Mouse (Mus musculus) olfactory bulb, adult 2 months (tissue): ENCODE results near the gene Pcsk2. TPM values are rescaled to one million over a fixed set of nuclear protein-coding genes. Genes with fewer than 3 reads are reported as not detected.

Experiments
- H3K27ac ChIP-seq: fragments of 200-500 bp; 2 replicates; pipeline ENCODE4 v1.5.1; 2012; ENCODE audit warnings: low read depth, low read length; ENCODE audit not compliant: insufficient read depth
- H3K4me1 ChIP-seq: fragments of 200-500 bp; 2 replicates; pipeline ENCODE4 v1.6.1; 2012; ENCODE audit warnings: low read length; ENCODE audit not compliant: control insufficient read depth, insufficient read depth
- H3K4me3 ChIP-seq: fragments of 200-500 bp; 2 replicates; pipeline ENCODE4 v1.5.1; 2012; ENCODE audit warnings: mild to moderate bottlenecking, low read depth, low read length, moderate library complexity; ENCODE audit not compliant: insufficient read depth
- CTCF ChIP-seq: fragments of 200-500 bp; IDR thresholded peaks from 2 replicates; pipeline ENCODE4 v1.5.1; 2012; ENCODE audit warnings: low read depth, mild to moderate bottlenecking, low read length, moderate library complexity; ENCODE audit not compliant: insufficient read depth
- POLR2A ChIP-seq: fragments of 200-500 bp; IDR thresholded peaks from 2 replicates; pipeline ENCODE4 v1.6.1; 2012; ENCODE audit warnings: mild to moderate bottlenecking, low read depth, low read length, moderate library complexity; ENCODE audit not compliant: insufficient read depth
- WGBS: fragments of 180-500 bp; shearing (Covaris S2); methylation state at CpG from one replicate; pipeline ENCODE4 v1.1.7; 2018; 5-methylcytosine and 5-hydroxymethylcytosine counted together
- polyA plus RNA-seq: library from polyadenylated mRNA; stranded (reverse); fragments of >200 nt; gene quantifications from 2 replicates; pipeline ENCODE4 v1.2.4, GENCODE M21; 2012; ENCODE audit warnings: low replicate concordance; ENCODE audit not compliant: missing spikeins, insufficient read depth, insufficient read length

Gene Pcsk2
- polyA plus RNA-seq, 1 experiment, result not detected

DNA sequence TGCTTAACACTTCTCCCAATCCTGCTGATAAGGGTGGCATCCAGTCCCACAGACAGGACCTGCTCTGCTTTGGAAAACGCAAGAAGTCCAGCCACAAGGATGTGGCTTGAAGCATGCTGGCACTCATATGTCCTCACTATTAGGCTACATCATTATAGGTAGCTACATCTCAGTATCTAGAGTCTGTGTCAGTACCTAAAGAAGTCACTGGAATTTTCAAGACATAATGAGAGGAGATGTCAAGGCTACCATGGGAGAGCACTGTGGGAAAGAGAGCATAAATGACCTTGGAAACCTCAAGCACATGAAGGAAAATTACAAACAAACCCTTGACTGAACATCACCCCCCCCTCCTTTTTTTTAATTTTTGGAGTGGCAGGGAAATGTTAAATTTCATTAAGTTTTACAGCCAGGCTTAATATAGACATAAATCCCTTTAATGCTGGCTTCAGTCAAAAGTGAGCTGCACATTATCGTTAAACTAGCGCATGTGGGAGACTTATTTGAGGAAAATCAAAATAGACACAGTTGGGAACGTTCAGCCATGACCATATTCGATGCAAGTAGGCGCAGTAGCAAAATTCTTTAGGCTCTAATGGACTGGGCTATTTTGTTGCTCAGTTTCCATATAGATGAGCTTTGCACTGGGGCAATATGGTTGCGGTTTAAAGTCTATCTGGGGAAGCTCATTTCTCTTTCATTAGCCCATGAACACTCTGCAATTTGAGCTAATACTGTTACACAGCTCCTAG is 193.7 kb downstream of the Pcsk2 start:
- H3K4me3 ChIP-seq, result no peak overlapping the region
- no peaks in the 10 kb centered on the region for H3K4me1 ChIP-seq
- no peak for TF ChIP-seq CTCF
- no peak for TF ChIP-seq POLR2A
- H3K27ac ChIP-seq, result no peak overlapping the region
- 89% methylated on average over 7 of the region's 7 CpGs for WGBS

- H3K4me1 ChIP-seq, result no peaks in the 10 kb centered on the region
- H3K4me3 ChIP-seq, result no peak overlapping the region
- no peak for TF ChIP-seq POLR2A
- TF ChIP-seq CTCF, result no peak
- no peak overlapping the region for H3K27ac ChIP-seq
- 86% methylated on average over 5 of the region's 5 CpGs for WGBS
Measured at GRCm38 (mm10) chr2:143742436-143742835, 196.5 kb downstream of the Pcsk2 start.

DNA sequence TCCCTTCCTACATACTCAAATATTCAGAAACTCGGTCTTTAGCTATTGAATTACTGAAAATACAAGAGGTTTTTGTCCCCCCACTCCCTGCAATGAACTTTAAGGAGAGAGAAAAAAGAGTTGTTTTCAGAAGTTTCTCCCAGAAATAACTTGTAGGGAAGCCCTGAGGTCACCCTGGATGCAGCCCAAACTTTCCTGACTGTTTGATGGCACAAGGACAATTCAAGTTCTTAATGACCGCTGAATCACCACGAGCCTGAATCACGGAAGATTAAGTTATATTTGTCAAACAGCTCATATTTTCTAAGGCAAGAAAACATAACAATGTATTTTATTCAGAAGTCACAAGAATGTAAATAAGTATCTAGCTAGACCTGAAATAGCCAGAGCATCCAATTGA is 197.1 kb downstream of the Pcsk2 start:
- Histone ChIP-seq H3K27ac (no peak overlapping the region), H3K4me3 (no peak overlapping the region), H3K4me1 (no peaks in the 10 kb centered on the region)
- 60% methylated on average over 4 of the region's 4 CpGs for WGBS
- TF ChIP-seq POLR2A, result no peak
- TF ChIP-seq CTCF, result no peak

DNA sequence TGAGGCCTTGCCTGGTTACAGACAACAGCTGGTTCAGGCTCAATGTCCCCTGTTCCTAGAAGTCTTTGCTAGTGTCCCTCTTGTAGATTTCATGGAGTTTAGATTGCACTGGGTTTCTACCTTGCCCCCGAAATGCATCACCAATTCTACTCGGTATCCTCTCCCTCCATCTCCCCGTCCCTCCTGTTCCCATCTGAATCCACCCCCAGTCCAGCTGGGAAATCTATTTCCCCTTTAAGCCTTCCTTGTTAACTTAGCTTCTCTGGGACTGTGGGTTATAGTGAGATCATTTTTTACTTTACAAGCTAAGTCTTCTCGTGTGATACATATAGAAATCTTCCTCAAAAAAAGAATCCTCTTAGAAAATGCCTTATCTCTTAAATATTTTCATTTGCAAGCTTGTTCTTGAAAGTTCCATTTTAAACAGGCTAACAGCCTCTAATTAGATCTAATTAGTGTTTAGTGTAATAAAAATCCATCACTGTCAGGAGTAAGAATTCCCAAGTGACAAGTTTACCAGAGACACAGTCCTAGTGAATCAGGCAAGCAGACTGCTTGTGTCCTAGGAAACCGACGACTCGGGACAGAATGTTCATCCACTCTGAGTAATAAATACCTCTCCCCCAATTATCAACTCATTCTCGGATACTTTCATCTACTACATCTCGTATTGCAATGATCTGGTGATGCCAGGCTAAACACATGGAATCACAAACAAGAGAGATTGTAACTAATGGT is 206.3 kb downstream of the Pcsk2 start:
- Histone ChIP-seq H3K4me3 (no peak overlapping the region), H3K27ac (no peak overlapping the region), H3K4me1 (peaks cover 3% of the 10 kb centered on the region; the same call in 1 of the 2 replicates)
- 54% methylated on average over 9 of the region's 9 CpGs for WGBS
- TF ChIP-seq POLR2A (no peak), CTCF (no peak)

DNA sequence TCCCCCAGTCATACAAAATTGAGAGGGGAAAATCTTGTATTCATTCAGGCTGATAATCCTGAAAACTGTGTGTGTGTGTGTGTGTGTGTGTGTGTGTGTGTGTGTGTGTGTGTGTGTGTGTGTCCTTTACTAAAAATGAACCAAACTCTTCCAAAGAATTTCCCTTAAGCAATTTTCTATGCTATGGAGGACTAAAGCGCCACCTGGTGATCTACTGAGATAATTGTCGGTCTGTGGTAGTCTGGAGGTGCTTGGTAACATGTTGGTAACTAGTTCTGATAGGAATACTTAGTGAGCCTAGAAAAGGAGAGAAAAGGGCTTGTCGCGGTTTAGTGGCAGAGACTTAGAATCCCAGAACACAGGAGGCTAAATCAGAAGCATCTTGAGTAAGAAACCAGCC is 230.5 kb downstream of the Pcsk2 start:
- WGBS, result 12% methylated on average over 4 of the region's 4 CpGs
- Histone ChIP-seq H3K4me3 (no peak overlapping the region), H3K27ac (no peak overlapping the region), H3K4me1 (no peaks in the 10 kb centered on the region)
- TF ChIP-seq CTCF (no peak), POLR2A (no peak)

- Histone ChIP-seq H3K27ac (no peak overlapping the region), H3K4me3 (no peak overlapping the region), H3K4me1 (no peaks in the 10 kb centered on the region)
- WGBS, result 87% methylated on average over 2 of the region's 2 CpGs
- TF ChIP-seq CTCF (no peak), POLR2A (no peak)
Measured at GRCm38 (mm10) chr2:143780310-143780709, 234.4 kb downstream of the Pcsk2 start.

DNA sequence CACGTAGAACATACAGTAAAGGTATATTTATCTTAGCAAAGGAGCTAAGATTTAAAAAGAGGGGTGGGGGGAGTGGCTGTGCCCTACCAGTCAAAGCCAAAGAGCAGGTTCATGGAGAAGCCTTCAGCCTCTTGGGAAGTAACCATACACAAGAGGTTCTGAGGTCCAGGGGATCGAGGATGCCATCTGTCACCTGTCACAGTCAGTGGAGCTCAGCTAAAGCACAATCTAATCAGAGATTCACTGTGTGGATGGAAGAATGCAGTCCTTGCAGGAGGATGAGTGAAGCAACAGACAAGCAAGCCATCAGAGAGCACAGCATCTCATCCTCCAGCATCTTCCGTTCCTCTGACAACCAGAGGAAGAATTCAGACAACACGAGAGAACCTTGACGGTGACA is 244.0 kb downstream of the Pcsk2 start:
- Histone ChIP-seq H3K4me3 (no peak overlapping the region), H3K27ac (no peak overlapping the region), H3K4me1 (no peaks in the 10 kb centered on the region)
- TF ChIP-seq POLR2A (no peak), CTCF (no peak)
- WGBS, result 84% methylated on average over 5 of the region's 5 CpGs

GRCm38 (mm10) chr2:143795858-143796257 is 249.9 kb downstream of the Pcsk2 start:
- no peak for TF ChIP-seq POLR2A
- TF ChIP-seq CTCF, result no peak
- H3K27ac ChIP-seq, result no peak overlapping the region
- H3K4me3 ChIP-seq, result no peak overlapping the region
- 87% methylated on average over 4 of the region's 4 CpGs for whole genome bisulfite sequencing
- no peaks in the 10 kb centered on the region for H3K4me1 ChIP-seq

- 70% methylated on average over 4 of the region's 4 CpGs for WGBS
- Histone ChIP-seq H3K4me3 (no peak overlapping the region), H3K4me1 (no peaks in the 10 kb centered on the region), H3K27ac (no peak overlapping the region)
- TF ChIP-seq POLR2A (no peak), CTCF (no peak)
Measured at GRCm38 (mm10) chr2:143796335-143797013, 250.5 kb downstream of the Pcsk2 start.
